Mouse (Mus musculus): ENCODE measurements around the gene Rhobtb3. TPM values are rescaled to one million over a fixed set of nuclear protein-coding genes. Genes with fewer than 3 reads are reported as not detected.
A peak's percentile ranks its signal among the peaks of the same experiment; 100 is the strongest.
"Not testable (repeated sequence)": the region's sequence is repeated elsewhere in the genome, so short reads cannot be mapped to it uniquely, and the experiment has no call there.

The Rhobtb3 gene
- polyA plus RNA-seq, 1 experiment from 2014 or later, result 4.9 TPM

DNA sequence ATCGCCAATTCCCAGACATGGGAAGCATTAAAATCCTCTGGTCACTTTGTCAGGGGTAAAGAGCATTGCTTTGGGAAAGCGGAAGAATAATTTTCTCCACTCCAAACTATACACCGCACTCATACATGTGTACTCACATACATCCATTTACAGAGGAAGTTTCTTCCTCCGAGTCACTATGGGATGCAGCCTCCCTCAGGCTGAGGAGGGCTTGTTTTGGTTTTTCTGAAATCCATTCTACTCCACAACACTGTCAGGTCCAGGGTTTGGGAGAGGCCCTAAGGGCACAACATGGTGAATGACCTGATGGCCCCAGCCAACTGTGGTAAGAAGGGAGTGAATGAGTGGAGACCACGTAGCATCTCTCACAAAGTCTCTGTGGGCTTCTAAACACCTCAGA lies 14.7 kb downstream of the Rhobtb3 start:
- not testable (repeated sequence) for DNase-seq (ENCODE audit: low spot score)

- DNase-seq (ENCODE audit: low spot score), result no peak
Measured at GRCm38 (mm10) chr13:75927951-75928350, 15.8 kb downstream of the Rhobtb3 start.

DNA sequence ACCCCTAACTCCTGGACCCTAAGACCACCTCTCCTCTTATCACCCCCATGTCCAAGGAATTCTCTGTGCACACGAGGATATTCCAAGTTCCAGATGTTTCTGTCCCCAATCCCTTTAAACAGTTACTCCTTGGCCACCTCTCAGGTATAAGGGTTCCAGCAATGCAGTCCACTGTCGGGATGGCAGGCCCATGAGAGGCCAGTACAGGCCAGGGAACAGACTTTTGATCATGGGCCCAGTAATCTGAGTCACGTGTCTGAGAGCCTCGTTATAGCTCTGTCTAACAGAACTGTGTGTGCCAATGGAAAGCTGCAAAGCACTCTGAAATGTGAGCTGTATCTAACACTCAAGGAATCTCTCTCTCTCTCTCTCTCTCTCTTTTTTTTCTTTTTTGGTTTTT lies 29.6 kb downstream of the Rhobtb3 start:
- no peak for DNase-seq (ENCODE audit: low spot score)

- DNase-seq (ENCODE audit: low spot score), result no peak
Measured at GRCm38 (mm10) chr13:75908187-75908586, 35.5 kb downstream of the Rhobtb3 start.

DNA sequence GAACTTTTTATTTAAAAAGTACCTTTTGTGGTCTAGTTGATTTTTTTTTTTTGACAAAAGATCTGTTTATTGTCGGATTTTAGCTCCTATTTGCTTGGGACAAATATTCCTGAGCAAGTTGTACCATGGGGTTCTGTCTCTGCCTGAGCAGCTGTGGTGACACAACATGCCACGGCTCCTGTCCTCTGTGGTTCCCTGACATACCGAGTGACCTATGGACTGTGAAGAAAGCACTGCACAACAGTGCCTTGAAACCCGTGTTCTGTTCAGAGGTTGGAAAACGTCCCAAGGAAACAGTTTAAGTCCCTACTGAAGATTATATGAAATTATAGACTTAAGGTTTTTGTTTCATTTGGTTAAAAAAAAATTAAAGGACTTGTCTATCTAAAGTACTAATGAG lies 36.6 kb downstream of the Rhobtb3 start:
- no peak for DNase-seq (ENCODE audit: low spot score)

DNA sequence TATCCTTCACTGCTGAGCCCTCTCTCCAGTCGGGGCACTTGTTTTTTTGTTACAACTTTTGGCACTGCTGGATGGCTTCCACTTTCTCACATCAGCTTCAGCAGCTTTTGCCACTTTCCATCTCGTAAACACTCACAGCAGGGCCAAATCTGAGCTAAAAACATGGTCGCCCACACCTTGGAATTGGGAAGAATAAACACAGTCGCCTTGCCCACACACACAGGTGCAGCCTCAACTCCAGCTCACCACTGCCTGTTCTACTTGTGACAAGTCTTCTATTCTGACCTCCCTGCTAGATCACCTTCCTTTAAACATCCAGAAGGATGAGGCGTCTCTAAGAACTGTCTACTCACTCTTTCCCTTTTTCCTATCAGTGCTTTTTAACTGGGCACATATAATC lies 39.1 kb downstream of the Rhobtb3 start:
- DNase-seq (ENCODE audit: low spot score), result no peak

DNA sequence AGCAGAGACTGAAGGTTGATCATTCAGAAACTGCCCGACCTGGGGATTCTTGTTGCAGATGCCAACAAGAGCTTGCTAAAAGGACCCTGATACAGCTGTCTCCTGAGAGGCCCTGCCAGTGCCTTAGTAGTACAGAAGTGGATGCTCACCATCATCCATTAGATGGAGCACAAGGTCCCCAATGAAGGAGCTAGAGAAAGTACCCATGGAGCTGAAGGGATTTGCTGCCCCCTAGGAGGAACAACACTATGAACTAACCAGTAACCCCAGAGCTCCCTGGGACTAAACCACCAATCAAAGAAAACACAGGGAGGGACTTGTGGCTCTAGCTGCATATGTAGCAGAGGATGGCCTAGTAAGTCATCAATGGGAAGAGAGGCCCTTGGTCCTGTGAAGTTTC lies 42.8 kb downstream of the Rhobtb3 start:
- DNase-seq (ENCODE audit: low spot score), result not testable (repeated sequence)

DNA sequence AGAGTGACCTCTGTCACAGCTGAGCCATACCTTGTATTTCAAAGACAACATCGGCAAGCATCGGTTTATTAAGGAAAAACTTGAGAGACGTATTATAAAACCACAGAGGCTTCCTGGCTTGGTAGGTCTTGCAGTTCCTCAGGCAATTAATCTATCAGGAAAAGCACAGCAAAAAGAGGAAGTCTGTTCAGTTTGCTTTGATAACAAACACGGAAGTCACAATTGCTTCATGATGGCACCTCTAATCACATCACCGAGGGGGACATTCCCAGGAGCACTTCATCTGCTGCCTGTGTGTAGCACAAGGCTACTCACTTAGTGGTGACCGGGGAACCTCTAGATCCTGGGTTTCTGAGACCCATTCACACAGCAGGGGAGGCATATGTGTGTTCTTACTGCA lies 50.8 kb downstream of the Rhobtb3 start:
- no peak for DNase-seq (ENCODE audit: low spot score)

GRCm38 (mm10) chr13:75892291-75892690 lies 51.4 kb downstream of the Rhobtb3 start:
- no peak for DNase-seq (ENCODE audit: low spot score)

DNA sequence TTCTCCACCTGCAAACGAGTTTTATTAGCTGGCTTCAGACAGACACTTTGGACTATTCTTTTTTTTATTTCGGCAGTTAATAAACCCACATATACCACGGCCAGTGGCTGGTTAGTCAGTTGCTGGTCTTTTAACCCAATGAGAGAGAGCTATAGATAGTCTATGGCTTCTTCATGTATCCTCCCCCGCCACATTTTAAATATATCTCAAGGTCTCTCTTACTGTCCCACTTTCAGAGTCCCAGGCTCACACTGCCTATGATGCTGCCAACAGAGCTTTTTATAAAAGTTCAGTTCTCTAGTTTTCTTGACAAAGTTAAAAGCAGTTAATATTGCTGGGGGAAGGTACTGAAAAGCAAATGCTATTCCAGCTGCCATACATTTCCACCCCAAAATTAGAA lies 51.9 kb downstream of the Rhobtb3 start:
- no peak for DNase-seq (ENCODE audit: low spot score)

DNA sequence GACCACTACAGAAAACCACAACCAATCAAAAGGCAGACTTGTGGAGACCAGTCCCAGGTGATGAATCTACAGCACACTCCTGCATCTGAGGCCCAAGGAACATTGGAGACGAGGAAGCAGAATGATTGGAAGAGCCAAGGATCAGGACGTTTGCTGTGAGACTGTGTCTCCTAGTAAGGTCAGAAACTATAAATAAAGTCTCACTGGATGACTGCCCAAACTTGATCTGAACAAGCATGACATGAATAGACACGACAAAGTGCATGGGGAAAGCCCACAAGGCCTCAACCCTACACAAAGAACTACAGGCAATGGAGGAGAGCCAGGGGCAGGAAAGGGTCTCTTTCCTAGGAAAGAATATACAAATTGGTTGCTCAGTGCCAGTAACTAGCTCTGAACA lies 59.9 kb downstream of the Rhobtb3 start:
- DNase-seq (ENCODE audit: low spot score), result no peak

GRCm38 (mm10) chr13:75880501-75880900 lies 63.2 kb downstream of the Rhobtb3 start:
- DNase-seq (ENCODE audit: low spot score), result no peak

DNA sequence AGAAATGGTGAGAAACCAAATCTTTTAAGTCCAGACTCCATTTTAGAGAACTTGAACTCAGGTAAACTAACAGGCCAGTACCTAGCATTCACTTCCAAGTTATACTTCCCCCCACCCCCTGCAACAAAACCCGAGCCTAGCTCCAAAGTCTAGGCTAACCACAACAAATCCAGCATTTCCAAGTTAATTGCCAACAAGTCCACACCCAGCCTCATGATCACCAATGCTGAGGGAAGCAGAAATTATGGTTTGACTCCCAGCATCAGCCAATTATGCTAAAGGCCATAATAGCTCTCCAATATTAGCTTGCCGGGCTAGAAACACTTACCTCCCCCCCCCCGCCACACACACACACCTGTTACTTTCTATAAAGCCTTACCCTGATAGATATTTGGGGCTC lies 64.0 kb downstream of the Rhobtb3 start:
- DNase-seq (ENCODE audit: low spot score), result no peak

GRCm38 (mm10) chr13:75877907-75878306 lies 65.8 kb downstream of the Rhobtb3 start:
- DNase-seq (ENCODE audit: low spot score), result peak; percentile 51

DNA sequence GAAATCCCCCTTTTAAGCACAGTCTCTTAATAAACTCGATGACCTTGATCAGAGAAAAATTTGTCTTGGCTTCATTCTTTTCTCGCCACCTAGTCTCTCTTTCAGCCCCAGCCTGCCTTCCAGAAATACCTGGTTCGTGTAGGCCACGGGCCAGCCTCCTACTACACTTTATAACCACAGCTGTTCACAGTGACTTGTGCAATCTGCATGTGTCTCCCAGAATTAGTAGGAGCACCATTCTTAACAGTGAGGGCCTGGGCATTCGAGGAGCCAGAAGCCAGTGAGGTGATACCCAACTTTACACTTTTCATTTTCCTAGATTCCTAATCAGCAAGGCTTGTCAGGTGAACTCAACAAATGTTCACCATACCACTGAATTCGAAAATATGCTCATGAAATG lies 67.1 kb downstream of the Rhobtb3 start:
- no peak for DNase-seq (ENCODE audit: low spot score)

GRCm38 (mm10) chr13:75876188-75876587 lies 67.5 kb downstream of the Rhobtb3 start:
- DNase-seq (ENCODE audit: low spot score), result not testable (repeated sequence)

DNA sequence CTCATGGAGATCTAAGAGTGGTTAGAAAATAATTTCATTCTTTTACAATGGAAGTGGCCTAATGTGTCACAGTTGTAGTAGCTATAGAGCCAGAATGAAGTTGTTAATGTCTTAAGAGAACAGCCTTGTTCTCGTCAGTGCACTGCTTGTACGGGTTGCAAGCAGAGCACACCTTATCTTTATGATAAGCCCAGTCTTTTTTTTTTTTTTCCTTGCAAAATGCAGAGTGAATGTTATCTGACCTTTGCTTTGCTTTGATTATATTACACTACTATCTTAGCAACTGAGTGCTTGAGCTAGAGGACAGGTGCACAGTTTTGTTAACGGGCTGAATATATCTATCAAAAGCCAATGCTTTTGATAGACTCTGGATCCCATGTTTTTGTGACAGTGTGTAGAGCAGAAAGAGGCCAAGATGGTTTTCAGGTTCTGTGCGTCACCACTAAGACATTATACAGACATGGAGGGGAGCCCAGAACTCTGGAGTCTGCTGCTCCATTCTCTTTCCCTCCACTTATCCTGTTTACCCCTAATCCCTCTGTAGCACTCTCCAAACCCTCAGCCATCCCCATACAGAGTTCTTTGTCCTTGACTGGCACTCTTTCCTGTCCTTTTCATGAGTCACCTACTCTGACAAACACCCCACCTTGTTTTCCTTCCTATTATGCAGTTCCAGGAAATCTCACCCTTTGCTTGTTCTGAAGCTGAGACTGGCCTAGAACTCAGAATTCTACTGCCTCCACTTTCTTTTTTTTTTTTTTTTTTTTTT lies 68.9 kb downstream of the Rhobtb3 start:
- no peak for DNase-seq (ENCODE audit: low spot score)

GRCm38 (mm10) chr13:75867876-75868275 lies 75.8 kb downstream of the Rhobtb3 start:
- no peak for DNase-seq (ENCODE audit: low spot score)

DNA sequence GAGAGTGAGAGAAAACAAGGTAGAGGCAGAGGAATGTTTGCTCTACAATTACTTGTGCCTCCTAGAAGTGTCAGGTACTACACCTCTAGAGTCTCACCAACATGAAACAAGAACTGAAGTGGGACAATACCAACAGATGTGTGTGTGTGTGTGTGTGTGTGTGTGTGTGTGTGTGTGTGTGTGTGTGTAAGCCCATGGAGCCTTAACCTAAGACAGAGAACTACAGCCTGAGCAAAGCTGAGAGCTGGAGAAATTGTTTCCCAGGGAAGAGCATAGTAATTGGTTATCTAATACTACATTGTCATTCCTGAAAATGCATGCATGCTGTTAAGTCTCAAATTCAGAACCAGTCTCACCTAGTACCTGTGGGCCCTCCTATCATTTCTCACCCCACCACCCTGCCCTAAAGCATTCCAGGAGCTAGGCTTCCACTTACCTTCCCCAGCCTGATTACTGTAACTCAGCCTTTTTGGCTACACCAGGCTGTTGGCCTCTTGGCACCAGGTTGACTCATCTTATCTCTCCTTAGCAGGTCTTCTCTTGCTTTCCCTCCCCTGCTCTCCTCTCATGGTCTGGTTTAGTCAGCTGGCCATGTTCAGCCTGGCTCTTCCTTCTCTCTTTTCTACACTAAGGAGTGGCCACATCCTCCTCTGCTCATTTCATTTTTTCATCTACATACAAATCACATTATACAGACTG lies 78.1 kb downstream of the Rhobtb3 start:
- no peak for DNase-seq (ENCODE audit: low spot score)

GRCm38 (mm10) chr13:75859264-75859844 lies 84.4 kb downstream of the Rhobtb3 start:
- DNase-seq (ENCODE audit: low spot score), result no peak

GRCm38 (mm10) chr13:75853118-75853517 lies 90.6 kb downstream of the Rhobtb3 start:
- DNase-seq (ENCODE audit: low spot score), result no peak

DNA sequence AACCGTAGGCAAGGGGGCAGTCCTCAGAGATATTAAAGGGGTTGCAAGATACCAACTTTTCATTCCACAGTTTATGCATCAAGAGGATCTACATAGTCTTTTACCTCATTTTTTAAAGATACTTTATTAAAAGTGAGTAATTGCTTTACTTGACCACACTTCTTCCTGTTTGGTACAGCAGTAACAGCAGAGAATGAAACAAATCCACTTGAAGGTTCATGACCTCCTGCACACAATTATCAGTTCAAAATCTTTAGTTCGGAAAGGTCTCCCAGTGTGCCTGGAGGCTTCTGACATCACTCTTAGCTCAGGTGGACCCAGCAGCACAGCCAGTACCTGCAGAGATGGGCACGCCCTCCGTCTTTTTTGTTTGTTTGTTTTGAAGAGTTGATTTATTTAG lies 91.7 kb downstream of the Rhobtb3 start:
- DNase-seq (ENCODE audit: low spot score), result no peak

DNA sequence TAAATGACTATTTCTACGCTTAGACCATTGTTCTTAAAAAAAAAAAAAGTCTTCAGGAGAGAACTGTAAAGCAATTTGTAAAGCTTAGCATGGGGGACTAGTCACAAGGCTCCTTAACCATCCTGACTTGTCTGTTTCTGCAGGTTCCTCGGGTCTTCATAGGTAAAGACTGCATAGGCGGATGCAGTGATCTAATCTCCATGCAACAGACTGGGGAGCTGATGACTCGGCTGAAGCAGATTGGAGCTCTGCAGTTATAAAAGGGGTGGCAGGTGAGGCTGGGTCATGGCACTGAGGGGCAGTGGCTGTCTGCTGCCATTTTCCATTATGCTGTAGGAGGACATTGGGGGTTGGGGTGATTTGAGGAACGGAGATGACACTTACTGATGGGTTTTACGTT lies 96.7 kb downstream of the Rhobtb3 start:
- no peak for DNase-seq (ENCODE audit: low spot score)

Data from thymus, postnatal 0 days (tissue).